Mouse (Mus musculus) forebrain, embryonic 12.5 days (tissue): ENCODE data around the gene Rptor. TPM values are rescaled to one million over a fixed set of nuclear protein-coding genes. Genes with fewer than 3 reads are reported as not detected.

ENCODE experiments used
- ATAC-seq: fragments of 200-750 bp; cut with Nextera tagmentation; 2 replicates; pipeline ENCODE4 v1.8.0; 2017; ENCODE audit warnings: moderate TSS enrichment; ENCODE audit not compliant: low FRiP score
- H3K27ac ChIP-seq: fragments of 300-500 bp; sonication (generic); 2 replicates; pipeline ENCODE4 v1.5.1; 2016; ENCODE audit warnings: mild to moderate bottlenecking
- H3K27me3 ChIP-seq: fragments of 300-500 bp; sonication (generic); 2 replicates; pipeline ENCODE4 v1.6.1; 2016; ENCODE audit warnings: mild to moderate bottlenecking
- H3K36me3 ChIP-seq: fragments of 300-500 bp; sonication (generic); replicated peaks from 2 replicates; pipeline ENCODE4 v1.6.1; 2016; ENCODE audit warnings: mild to moderate bottlenecking
- H3K4me1 ChIP-seq: fragments of 300-500 bp; sonication (generic); 2 replicates; pipeline ENCODE4 v1.6.1; 2016
- H3K4me2 ChIP-seq: fragments of 300-500 bp; sonication (generic); 2 replicates; pipeline ENCODE4 v1.6.1; 2016; ENCODE audit warnings: mild to moderate bottlenecking, moderate library complexity
- H3K4me3 ChIP-seq: fragments of 300-500 bp; sonication (generic); replicated peaks from 2 replicates; pipeline ENCODE4 v1.5.1; 2016; ENCODE audit warnings: mild to moderate bottlenecking
- H3K9ac ChIP-seq: fragments of 300-500 bp; sonication (generic); 2 replicates; pipeline ENCODE4 v1.6.1; 2016; ENCODE audit warnings: mild to moderate bottlenecking
- H3K9me3 ChIP-seq: fragments of 300-500 bp; sonication (generic); 2 replicates; pipeline ENCODE4 v1.6.1; 2016
- WGBS: fragments of 180-500 bp; shearing (Covaris S2); methylation state at CpG from one replicate; pipeline ENCODE4 v1.1.7; 2016; 5-methylcytosine and 5-hydroxymethylcytosine counted together
- polyA plus RNA-seq: library from polyadenylated mRNA; unstranded; fragments of >200 nt; fragmentation: Nextera tagmentation; extraction: Ambion mirVana; gene quantifications from 2 replicates; pipeline ENCODE4 v1.2.1, GENCODE M21; 2016

The Rptor gene
- polyA plus RNA-seq, 1 experiment from 2014 or later: 16.1 TPM

DNA sequence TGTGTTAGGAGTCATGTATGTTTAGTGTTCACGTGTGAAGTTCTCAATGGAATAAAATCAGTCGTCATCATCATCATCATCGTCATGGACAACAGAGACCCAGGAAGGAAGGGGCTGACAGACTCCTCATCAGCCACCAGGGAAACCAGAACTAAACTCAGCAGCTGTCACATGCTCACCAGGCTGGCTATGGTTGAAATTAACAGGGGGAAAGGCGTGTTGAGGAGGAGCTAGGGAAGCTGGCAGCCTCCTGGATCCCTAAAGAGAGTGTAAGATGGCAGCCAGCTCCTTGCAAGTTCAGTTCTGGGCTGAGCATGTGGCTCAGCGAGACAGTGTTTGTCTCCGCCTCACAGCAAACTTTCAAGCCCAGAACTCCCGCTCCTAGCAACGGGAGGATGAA lies 332.1 kb downstream of the Rptor start:
- no peak for ATAC-seq
- H3K4me1 ChIP-seq: peaks cover 38% of the 10 kb centered on the region

DNA sequence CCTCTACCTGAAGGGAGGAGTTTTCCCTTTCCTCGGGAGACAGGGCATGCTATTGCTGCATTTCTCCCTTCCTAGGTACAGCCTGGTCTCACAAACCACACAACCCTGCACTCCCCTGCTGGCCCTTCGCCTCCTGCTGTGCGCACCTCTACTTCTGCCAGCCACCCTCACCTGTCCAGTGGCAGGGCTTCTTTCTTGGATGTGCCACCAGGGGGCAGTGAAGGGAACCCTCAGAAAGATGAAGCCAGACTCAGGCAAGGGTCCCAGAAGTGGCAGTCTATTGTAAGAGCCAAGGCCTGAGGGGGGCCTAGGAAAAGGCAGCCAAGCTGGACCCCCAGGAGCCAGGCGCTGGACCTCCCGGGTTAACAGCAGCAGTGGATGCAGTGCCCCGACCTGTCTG lies 332.8 kb downstream of the Rptor start:
- H3K27me3 ChIP-seq: peaks cover 3% of the 10 kb centered on the region; the same call in 1 of the 2 replicates
- no peaks in the 10 kb centered on the region for H3K9me3 ChIP-seq
- no peak overlapping the region for H3K27ac ChIP-seq
- peaks cover 41% of the 10 kb centered on the region for H3K4me1 ChIP-seq
- no peaks in the 10 kb centered on the region for H3K36me3 ChIP-seq
- 17% methylated on average over 6 of the region's 6 CpGs for WGBS
- no peak overlapping the region for H3K4me2 ChIP-seq
- no peak overlapping the region for H3K9ac ChIP-seq
- no peak for ATAC-seq
- no peak overlapping the region for H3K4me3 ChIP-seq

More for the DNA sequence above, 332.1 kb downstream of the Rptor start:
- Histone ChIP-seq H3K27ac (no peak overlapping the region), H3K9ac (no peak overlapping the region), H3K4me3 (no peak overlapping the region), H3K9me3 (no peaks in the 10 kb centered on the region), H3K4me2 (no peak overlapping the region), H3K27me3 (no peaks in the 10 kb centered on the region), H3K36me3 (no peaks in the 10 kb centered on the region)
- WGBS: 76% methylated on average over 8 of the region's 8 CpGs

DNA sequence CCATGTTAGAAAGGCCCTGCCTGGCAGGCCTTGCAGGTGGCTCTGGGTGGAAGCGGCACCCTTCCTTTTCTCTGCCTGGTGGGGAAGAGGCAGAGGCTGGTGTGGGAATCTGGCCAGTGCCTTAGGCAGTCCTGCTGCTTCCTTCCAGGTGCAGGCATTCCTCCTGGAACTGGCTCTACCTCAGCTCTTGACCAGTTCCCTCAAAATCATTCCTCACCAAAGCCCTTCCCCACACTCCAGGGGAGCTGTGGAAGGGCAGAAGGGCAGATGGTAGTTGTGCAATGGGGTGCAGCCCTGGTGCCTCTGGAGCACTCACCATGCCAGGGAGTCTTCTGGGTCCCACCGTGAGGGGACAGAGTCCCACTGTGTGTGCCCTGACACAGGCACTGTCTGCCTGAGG lies 333.8 kb downstream of the Rptor start:
- H3K9ac ChIP-seq: no peak overlapping the region
- H3K4me3 ChIP-seq: no peak overlapping the region
- WGBS: 76% methylated on average over 2 of the region's 2 CpGs
- H3K36me3 ChIP-seq: no peaks in the 10 kb centered on the region
- H3K9me3 ChIP-seq: no peaks in the 10 kb centered on the region
- H3K4me1 ChIP-seq: peaks cover 50% of the 10 kb centered on the region
- peak overlapping the region; percentile 63 for H3K27ac ChIP-seq
- no peak overlapping the region for H3K4me2 ChIP-seq
- ATAC-seq: no peak
- H3K27me3 ChIP-seq: peaks cover 10% of the 10 kb centered on the region

DNA sequence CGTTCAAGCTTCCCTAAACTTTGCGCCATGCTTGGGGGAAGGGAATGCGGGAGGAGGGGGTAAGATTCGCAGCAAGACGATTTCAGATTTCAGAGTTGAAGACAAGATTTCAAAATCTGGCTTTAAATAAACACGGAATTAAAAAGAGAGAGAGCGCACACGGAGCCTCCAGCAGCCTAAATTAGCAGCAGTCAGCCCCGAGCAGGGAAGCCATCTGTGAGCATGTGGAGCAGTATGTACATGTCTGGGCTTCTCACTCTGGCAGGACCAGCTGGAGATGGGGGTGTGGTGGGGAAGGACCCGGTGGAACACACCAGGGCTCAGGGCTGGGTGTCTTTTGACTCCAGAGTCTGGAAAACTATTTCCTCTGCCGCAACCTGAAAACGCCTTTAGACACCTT lies 334.5 kb downstream of the Rptor start:
- H3K27ac ChIP-seq: peak overlapping the region; percentile 63
- H3K4me2 ChIP-seq: no peak overlapping the region
- 70% methylated on average over 12 of the region's 12 CpGs for WGBS
- H3K9ac ChIP-seq: peak overlapping the region; percentile 17; the same call in 1 of the 2 replicates
- no peak for ATAC-seq
- H3K4me3 ChIP-seq: no peak overlapping the region
- H3K9me3 ChIP-seq: no peaks in the 10 kb centered on the region
- H3K36me3 ChIP-seq: no peaks in the 10 kb centered on the region
- peaks cover 58% of the 10 kb centered on the region for H3K4me1 ChIP-seq
- H3K27me3 ChIP-seq: peaks cover 13% of the 10 kb centered on the region

DNA sequence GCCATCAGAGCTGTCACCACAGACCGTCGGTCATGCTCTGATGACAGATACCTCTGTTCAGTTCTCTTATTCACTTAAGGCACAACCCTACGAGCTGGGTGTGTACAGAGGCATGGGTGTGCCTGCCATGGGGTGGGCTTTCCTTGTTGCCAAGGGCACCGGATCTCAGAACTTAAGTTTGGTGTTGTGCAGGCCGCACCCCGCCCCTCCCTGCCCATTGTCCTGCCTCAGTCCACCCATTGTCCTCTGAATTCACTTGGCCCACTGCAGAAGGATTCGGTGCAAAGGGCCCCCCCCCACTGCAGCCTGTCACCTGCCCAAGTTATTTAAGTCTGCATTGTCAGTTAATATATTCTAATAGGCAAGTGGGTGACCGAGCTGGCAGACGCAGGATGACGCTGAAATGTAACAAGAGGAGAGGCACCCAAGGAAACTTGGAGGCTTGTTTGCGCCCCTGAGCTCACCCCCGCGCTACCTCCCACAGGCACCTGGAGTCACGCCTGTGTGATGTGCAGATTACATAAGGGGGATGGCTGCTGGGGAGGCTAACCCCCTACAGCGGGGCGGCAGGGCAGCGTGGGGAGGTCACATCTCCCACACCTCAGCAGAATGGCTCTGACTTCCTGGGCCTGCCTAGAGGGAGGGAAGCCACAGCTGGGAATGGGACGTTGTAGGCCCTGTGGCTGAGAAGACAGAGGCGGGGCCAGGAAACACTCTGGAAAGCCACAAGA lies 335.2 kb downstream of the Rptor start:
- Histone ChIP-seq H3K9ac (no peak overlapping the region), H3K27me3 (peaks cover 13% of the 10 kb centered on the region), H3K4me2 (no peak overlapping the region), H3K36me3 (no peaks in the 10 kb centered on the region), H3K4me1 (peaks cover 55% of the 10 kb centered on the region), H3K27ac (0 out of 2 replicates have a peak overlapping the region, but pooled peaks have one; percentile 63), H3K9me3 (no peaks in the 10 kb centered on the region), H3K4me3 (no peak overlapping the region)
- 67% methylated on average over 19 of the region's 19 CpGs for WGBS
- no peak for ATAC-seq

DNA sequence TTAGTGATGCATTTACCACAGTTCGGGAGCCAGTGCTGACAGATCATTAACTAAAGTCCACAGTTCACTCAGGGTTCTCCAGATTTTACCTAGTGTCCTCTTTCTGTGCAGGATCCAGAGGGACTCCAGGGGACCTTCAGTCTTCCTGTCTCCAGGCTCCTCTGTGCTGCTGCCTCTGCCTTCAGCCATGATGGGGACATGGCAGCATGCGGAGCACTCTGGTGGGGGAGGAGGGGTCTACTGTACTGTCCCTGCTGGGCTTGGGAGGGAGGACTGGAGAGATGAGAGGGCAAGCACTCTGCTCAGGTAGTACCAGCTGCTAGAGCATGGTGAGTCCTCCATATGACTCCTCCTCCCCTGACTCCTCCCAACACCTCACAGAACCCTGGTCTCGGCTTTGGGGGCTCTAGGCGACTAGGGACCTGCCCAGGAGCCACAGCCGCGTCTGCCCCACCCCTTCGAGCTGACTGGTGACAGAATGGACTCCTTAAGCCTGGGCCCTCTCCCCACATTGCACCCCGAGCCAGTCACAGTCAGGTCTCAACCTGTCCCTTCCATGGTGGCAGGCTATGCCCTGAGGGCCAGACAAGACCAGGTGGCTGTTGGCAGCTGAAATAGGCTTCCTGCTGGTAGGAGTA lies 336.5 kb downstream of the Rptor start:
- H3K9me3 ChIP-seq: no peaks in the 10 kb centered on the region
- H3K4me2 ChIP-seq: no peak overlapping the region; the same call in 1 of the 2 replicates
- no peak overlapping the region for H3K4me3 ChIP-seq
- H3K4me1 ChIP-seq: peaks cover 67% of the 10 kb centered on the region
- WGBS: 52% methylated on average over 8 of the region's 8 CpGs
- H3K27me3 ChIP-seq: peaks cover 13% of the 10 kb centered on the region
- H3K27ac ChIP-seq: 0 out of 2 replicates have a peak overlapping the region, but pooled peaks have one; percentile 13
- H3K9ac ChIP-seq: no peak overlapping the region
- no peak for ATAC-seq
- no peaks in the 10 kb centered on the region for H3K36me3 ChIP-seq

DNA sequence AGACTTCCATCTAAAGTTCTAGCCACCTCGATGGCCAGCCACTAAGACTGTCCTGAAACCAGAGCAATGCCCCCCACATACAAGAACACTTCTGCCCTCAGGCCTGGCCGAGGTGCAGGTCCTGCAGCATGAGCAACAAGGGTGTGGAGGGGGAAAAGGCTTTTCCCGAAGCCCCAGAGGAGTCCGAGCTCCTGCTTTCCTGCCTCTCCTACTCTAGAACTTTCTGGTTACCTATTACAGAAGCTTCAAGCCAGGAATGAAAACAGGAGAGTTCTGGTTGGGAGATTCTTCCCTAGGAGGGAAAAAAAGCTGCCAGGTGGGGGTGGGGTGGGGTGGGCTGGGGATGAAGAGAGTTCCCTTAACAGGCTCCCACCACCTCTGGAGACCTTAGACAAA lies 337.0 kb downstream of the Rptor start:
- H3K9me3 ChIP-seq: no peaks in the 10 kb centered on the region
- H3K36me3 ChIP-seq: no peaks in the 10 kb centered on the region
- peaks cover 16% of the 10 kb centered on the region for H3K27me3 ChIP-seq
- H3K4me3 ChIP-seq: no peak overlapping the region
- no peak for ATAC-seq
- 0 out of 2 replicates have a peak overlapping the region, but pooled peaks have one; percentile 13 for H3K27ac ChIP-seq
- H3K4me2 ChIP-seq: 0 out of 2 replicates have a peak overlapping the region, but pooled peaks have one; percentile 6
- H3K4me1 ChIP-seq: peaks cover 72% of the 10 kb centered on the region
- H3K9ac ChIP-seq: 0 out of 2 replicates have a peak overlapping the region, but pooled peaks have one; percentile 17
- WGBS: 73% methylated on average over 4 of the region's 4 CpGs

DNA sequence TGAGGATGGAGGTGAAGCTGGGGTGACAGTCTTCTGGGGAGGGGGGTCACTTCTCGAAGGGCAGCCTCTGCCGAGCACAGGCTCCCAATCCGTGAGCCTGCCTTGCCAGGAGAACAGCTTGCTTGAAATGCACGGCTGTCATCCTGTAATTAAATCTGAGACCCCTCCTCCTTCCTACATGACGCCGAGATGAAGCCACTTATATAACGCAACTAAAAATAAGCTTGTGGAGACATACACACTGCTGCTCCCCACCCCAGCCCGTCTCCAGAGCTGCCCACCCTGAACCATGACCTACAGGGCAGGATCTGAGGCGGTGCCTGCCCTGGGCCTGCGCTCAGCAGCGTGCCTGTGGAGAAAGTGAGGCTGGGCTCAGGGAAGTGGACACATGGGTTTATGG lies 337.4 kb downstream of the Rptor start:
- 0 out of 2 replicates have a peak overlapping the region, but pooled peaks have one; percentile 6 for H3K4me2 ChIP-seq
- H3K9ac ChIP-seq: 0 out of 2 replicates have a peak overlapping the region, but pooled peaks have one; percentile 17
- 68% methylated on average over 11 of the region's 11 CpGs for WGBS

DNA sequence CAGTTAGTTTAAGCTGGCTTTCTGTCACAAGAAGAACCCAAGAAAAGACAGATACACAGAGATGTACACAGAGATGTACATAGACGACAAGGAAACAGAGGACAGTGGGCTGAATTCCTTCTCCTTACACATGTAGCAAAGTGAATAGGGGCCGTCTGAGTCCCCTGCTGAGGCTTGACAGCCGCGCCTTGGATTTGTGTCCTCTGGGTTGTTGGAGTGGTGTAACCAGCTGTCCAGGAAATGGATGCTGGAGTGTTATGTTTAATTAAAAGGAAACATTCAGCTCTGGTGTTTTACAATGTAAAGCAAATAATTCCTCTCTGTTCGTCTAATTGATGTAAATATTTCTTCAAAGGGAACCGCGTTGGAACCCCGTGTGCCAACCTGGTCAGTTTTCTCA lies 339.1 kb downstream of the Rptor start:
- Histone ChIP-seq H3K27ac (0 out of 2 replicates have a peak overlapping the region, but pooled peaks have one; percentile 73), H3K9ac (peak overlapping the region; percentile 65; the same call in 1 of the 2 replicates), H3K4me3 (peak overlapping the region; percentile 68), H3K4me2 (peak overlapping the region; percentile 85), H3K4me1 (peaks cover 67% of the 10 kb centered on the region), H3K27me3 (peaks cover 25% of the 10 kb centered on the region), H3K9me3 (no peaks in the 10 kb centered on the region), H3K36me3 (no peaks in the 10 kb centered on the region)
- no peak for ATAC-seq
- WGBS: 5% methylated on average over 8 of the region's 8 CpGs

More for the DNA sequence above, 337.4 kb downstream of the Rptor start:
- H3K36me3 ChIP-seq: no peaks in the 10 kb centered on the region
- peaks cover 20% of the 10 kb centered on the region for H3K27me3 ChIP-seq
- H3K4me3 ChIP-seq: no peak overlapping the region
- peaks cover 76% of the 10 kb centered on the region for H3K4me1 ChIP-seq
- H3K9me3 ChIP-seq: no peaks in the 10 kb centered on the region
- ATAC-seq: no peak
- H3K27ac ChIP-seq: 0 out of 2 replicates have a peak overlapping the region, but pooled peaks have one; percentile 25

DNA sequence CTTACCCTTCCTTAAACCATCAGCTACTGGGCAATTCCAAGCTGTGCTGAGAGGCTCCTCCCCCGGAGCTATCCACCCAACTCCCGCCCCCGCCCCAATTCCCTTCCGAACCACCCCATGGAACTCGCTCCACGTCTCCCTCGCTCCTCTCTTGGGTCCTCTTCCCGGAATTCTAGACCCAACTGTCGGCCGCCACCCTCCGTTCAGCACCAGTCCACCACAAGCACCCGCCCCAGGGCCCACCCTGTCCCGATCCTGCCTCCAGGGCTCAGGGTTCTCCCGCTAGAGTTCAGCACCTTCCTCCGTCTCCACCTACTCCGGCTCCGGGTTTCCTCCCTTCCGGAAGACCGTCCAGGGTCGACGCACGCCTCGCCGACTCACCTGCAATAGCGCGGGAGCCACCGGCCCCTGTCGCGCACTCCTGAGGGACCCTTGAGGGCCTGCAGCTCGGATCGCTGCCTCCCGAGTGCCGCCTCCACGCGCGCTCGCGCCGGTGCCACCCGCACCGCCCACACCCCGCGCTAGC lies 339.6 kb downstream of the Rptor start:
- under 1% methylated on average over 41 of the region's 43 CpGs for WGBS
- Histone ChIP-seq H3K4me3 (peak overlapping the region; percentile 68), H3K27me3 (peaks cover 25% of the 10 kb centered on the region), H3K9ac (peak overlapping the region; percentile 65), H3K4me2 (peak overlapping the region; percentile 85), H3K27ac (peak overlapping the region; percentile 73), H3K9me3 (no peaks in the 10 kb centered on the region), H3K36me3 (no peaks in the 10 kb centered on the region), H3K4me1 (peaks cover 63% of the 10 kb centered on the region)
- ATAC-seq: peak; percentile 68

DNA sequence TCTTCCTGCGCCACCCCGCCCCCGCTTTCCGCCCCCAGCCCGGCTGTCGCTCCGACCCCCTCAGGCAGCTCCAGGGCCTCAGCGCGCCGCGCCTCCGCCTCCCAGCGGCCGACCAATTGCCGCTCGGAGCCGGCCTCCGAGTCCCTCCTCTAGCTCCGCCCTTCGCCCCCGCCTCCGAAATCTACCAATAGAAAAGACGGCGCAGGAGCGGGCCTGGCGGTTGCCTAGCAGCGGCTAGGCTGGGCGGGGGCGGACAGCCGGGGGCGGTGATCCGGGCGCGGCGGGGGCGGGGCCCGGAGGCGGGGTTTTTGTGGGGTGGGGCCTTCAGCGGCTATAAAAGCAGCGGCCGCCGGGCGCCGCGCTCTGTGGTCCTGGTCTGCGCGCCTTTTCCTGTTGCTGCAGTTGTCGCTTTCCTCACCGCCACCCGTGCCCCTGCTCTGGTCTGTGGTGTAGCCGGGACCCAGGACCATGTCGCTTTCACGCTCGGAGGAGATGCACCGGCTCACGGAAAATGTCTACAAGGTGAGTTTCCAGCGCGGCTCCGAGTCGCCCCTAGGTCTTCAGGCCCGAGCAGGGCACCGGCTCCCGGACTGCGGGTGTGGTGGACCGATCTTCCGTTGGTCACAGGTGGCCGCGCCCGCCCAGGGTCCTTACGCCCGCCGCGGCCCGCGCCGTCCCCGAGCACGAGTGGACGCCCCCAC lies 340.2 kb downstream of the Rptor start, which contains the start of gene Baiap2:
Baiap2 (plus strand) TSS at position 37 of the 701 bp plus-strand sequence.
- H3K4me1 ChIP-seq: peaks cover 58% of the 10 kb centered on the region
- WGBS: under 1% methylated on average over 64 of the region's 79 CpGs
- peak; percentile 96 for ATAC-seq
- H3K4me2 ChIP-seq: peak within 1 kb of the TSS; percentile 99
- H3K27me3 ChIP-seq: peaks cover 25% of the 10 kb centered on the region
- H3K27ac ChIP-seq: peak within 1 kb of the TSS; percentile 73
- peak within 1 kb of the TSS; percentile 75 for H3K9ac ChIP-seq
- H3K4me3 ChIP-seq: peak within 1 kb of the TSS; percentile 68
- no peaks in the 10 kb centered on the region for H3K9me3 ChIP-seq
- H3K36me3 ChIP-seq: no peaks in the 10 kb centered on the region
